Mouse (Mus musculus) liver, postnatal 0 days (tissue): ENCODE data around the gene Agap1. TPM values are rescaled to one million over a fixed set of nuclear protein-coding genes. Genes with fewer than 3 reads are reported as not detected.
A peak's percentile ranks its signal among the peaks of the same experiment; 100 is the strongest.

Experiments
- ATAC-seq: fragments of 200-750 bp; cut with Nextera tagmentation; 2 replicates; pipeline ENCODE4 v1.8.0; 2017; ENCODE audit warnings: mild to moderate bottlenecking, moderate library complexity
- DNase-seq: peaks from one replicate; pipeline ENCODE4 v3.0.0-alpha.2; 2016
- H3K27ac ChIP-seq: fragments of 300-500 bp; sonication (generic); 2 replicates; pipeline ENCODE4 v1.5.1; 2014; ENCODE audit warnings: antibody characterized with exemption, moderate library complexity, mild to moderate bottlenecking, low read depth
- H3K27me3 ChIP-seq: fragments of 300-500 bp; sonication (generic); 2 replicates; pipeline ENCODE4 v1.6.1; 2014; ENCODE audit warnings: low read length, control low read depth, mixed read lengths; ENCODE audit not compliant: insufficient read depth
- H3K36me3 ChIP-seq: fragments of 300-500 bp; sonication (generic); replicated peaks from 2 replicates; pipeline ENCODE4 v1.6.1; 2014; ENCODE audit warnings: mild to moderate bottlenecking, control low read depth, low read length, moderate library complexity, mixed read lengths; ENCODE audit not compliant: insufficient read depth
- H3K4me1 ChIP-seq: fragments of 300-500 bp; sonication (generic); 2 replicates; pipeline ENCODE4 v1.6.1; 2014; ENCODE audit warnings: antibody characterized with exemption, mild to moderate bottlenecking, control low read depth; ENCODE audit not compliant: insufficient read depth
- H3K4me2 ChIP-seq: fragments of 300-500 bp; sonication (generic); 2 replicates; pipeline ENCODE4 v1.6.1; 2014; ENCODE audit warnings: low read depth, mild to moderate bottlenecking, low read length, moderate library complexity, mixed read lengths
- H3K4me3 ChIP-seq: fragments of 300-500 bp; sonication (generic); 2 replicates; pipeline ENCODE4 v1.5.1; 2014; ENCODE audit warnings: low read depth, low read length
- H3K9ac ChIP-seq: fragments of 300-500 bp; sonication (generic); replicated peaks from 2 replicates; pipeline ENCODE4 v1.6.1; 2014; ENCODE audit warnings: mild to moderate bottlenecking, moderate library complexity
- H3K9me3 ChIP-seq: fragments of 300-500 bp; sonication (generic); 2 replicates; pipeline ENCODE4 v1.6.1; 2016; ENCODE audit warnings: mild to moderate bottlenecking, control low read depth, low read length, mixed read lengths
- CTCF ChIP-seq: sonication (generic); IDR thresholded peaks from 2 replicates; pipeline ENCODE4 v1.5.1; 2016; ENCODE audit warnings: antibody characterized with exemption, low read depth
- EP300 ChIP-seq: IDR thresholded peaks from 2 replicates; pipeline ENCODE4 v1.6.1; 2016; ENCODE audit warnings: antibody characterized with exemption, low read depth, mild to moderate bottlenecking
- WGBS: fragments of 180-500 bp; shearing (Covaris S2); extraction: QIAGEN DNeasy Blood & Tissue Kit; methylation state at CpG from one replicate; pipeline ENCODE4 v1.1.7; 2014; ENCODE audit not compliant: insufficient replicate concordance; 5-methylcytosine and 5-hydroxymethylcytosine counted together
- polyA plus RNA-seq: library from polyadenylated mRNA; unstranded; fragments of >200 nt; fragmentation: Nextera tagmentation; extraction: Ambion mirVana; gene quantifications from 2 replicates; pipeline ENCODE4 v1.2.1, GENCODE M21; 2015

Gene Agap1
- polyA plus RNA-seq, 1 experiment from 2014 or later = 1.0 TPM

- H3K4me3 ChIP-seq = no peak overlapping the region
- TF ChIP-seq EP300 = no peak
- TF ChIP-seq CTCF = no peak
- DNase-seq (peak; percentile 40), ATAC-seq (peak; percentile 66)
- H3K36me3 ChIP-seq = no peaks in the 10 kb centered on the region
- peaks cover 31% of the 10 kb centered on the region for H3K4me1 ChIP-seq
- no peaks in the 10 kb centered on the region for H3K9me3 ChIP-seq
- peak overlapping the region; percentile 49 for H3K4me2 ChIP-seq
- peak overlapping the region; percentile 64; the same call in 1 of the 2 replicates for H3K27ac ChIP-seq
- 26% methylated on average over 6 of the region's 6 CpGs for WGBS
- no peaks in the 10 kb centered on the region for H3K27me3 ChIP-seq
- H3K9ac ChIP-seq = no peak overlapping the region
These were observed 12.9 kb downstream of the Agap1 start for GRCm38 (mm10) chr1:89467321-89468069.

- 57% methylated on average over 3 of the region's 3 CpGs for WGBS
- Histone ChIP-seq H3K9me3 (no peaks in the 10 kb centered on the region), H3K4me3 (no peak overlapping the region), H3K36me3 (no peaks in the 10 kb centered on the region), H3K27ac (peak overlapping the region; percentile 64; the same call in 1 of the 2 replicates), H3K9ac (no peak overlapping the region), H3K27me3 (no peaks in the 10 kb centered on the region), H3K4me1 (peaks cover 31% of the 10 kb centered on the region), H3K4me2 (no peak overlapping the region)
- ATAC-seq = no peak
- no peak for TF ChIP-seq EP300
- no peak for TF ChIP-seq CTCF
- DNase-seq = no peak
These were observed 13.5 kb downstream of the Agap1 start for GRCm38 (mm10) chr1:89468141-89468540.

DNA sequence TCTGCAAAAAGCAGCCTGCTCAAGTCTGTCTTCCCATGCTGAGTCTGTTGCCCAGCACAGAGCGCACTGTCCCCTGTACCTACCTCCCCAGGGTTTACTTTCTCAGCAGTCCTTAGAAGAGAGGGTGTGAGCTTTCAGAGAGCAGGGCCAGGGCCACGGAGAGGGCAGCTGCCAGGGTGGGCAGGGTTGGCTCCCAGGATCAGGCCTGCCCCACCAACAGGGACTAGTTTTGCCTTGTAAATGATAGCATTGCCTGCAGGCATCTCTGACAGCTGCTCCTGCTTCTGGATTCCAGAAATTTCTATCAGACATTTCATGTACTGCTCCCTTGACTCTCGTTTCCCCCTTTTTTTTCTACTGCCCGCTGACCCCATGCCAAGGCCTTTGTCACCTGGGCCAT is 16.8 kb downstream of the Agap1 start:
- no peak for ATAC-seq
- no peak overlapping the region for H3K4me3 ChIP-seq
- no peak overlapping the region for H3K9ac ChIP-seq
- no peaks in the 10 kb centered on the region for H3K9me3 ChIP-seq
- H3K27ac ChIP-seq = no peak overlapping the region
- H3K4me1 ChIP-seq = peaks cover 21% of the 10 kb centered on the region
- H3K36me3 ChIP-seq = no peaks in the 10 kb centered on the region
- no peaks in the 10 kb centered on the region for H3K27me3 ChIP-seq
- no peak for DNase-seq
- H3K4me2 ChIP-seq = no peak overlapping the region
- TF ChIP-seq EP300 (no peak), CTCF (no peak)
- 67% methylated on average over 4 of the region's 4 CpGs for WGBS

- Histone ChIP-seq H3K27ac (no peak overlapping the region), H3K9ac (no peak overlapping the region), H3K27me3 (no peaks in the 10 kb centered on the region), H3K4me1 (peaks cover 16% of the 10 kb centered on the region), H3K4me2 (no peak overlapping the region), H3K9me3 (no peaks in the 10 kb centered on the region), H3K4me3 (no peak overlapping the region), H3K36me3 (no peaks in the 10 kb centered on the region)
- TF ChIP-seq EP300 (no peak), CTCF (no peak)
- DNase-seq = no peak
- WGBS = 84% methylated on average over 9 of the region's 9 CpGs
- ATAC-seq = no peak
These were observed 17.3 kb downstream of the Agap1 start for GRCm38 (mm10) chr1:89471891-89472290.

DNA sequence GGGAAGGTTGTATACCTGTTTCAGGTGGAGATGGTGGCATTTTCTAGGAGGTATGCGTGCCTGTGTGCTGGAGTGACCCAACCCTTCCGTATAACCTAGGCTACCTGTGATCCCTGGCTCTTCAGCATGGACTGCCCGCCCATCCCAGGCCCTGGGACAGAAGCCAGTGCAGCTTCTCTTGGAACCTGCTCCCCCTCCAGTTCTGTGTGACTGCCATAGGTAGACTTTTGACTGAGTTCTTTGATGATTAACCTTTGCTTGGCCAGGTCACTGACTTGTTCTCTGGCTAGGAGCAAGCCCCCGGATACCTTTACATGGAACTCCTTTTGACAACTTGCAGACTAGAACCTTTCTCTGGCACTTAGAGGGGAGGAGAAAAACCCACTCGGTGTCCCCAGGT is 19.3 kb downstream of the Agap1 start:
- no peak overlapping the region for H3K4me3 ChIP-seq
- ATAC-seq = peak; percentile 47
- H3K9me3 ChIP-seq = no peaks in the 10 kb centered on the region
- no peaks in the 10 kb centered on the region for H3K27me3 ChIP-seq
- WGBS = 54% methylated on average over 5 of the region's 5 CpGs
- H3K4me2 ChIP-seq = 0 out of 2 replicates have a peak overlapping the region, but pooled peaks have one; percentile 22
- H3K9ac ChIP-seq = no peak overlapping the region
- TF ChIP-seq CTCF (no peak), EP300 (no peak)
- H3K4me1 ChIP-seq = peaks cover 4% of the 10 kb centered on the region; the same call in 1 of the 2 replicates
- H3K36me3 ChIP-seq = no peaks in the 10 kb centered on the region
- no peak overlapping the region for H3K27ac ChIP-seq
- no peak for DNase-seq

- WGBS = 58% methylated on average over 9 of the region's 9 CpGs
- Histone ChIP-seq H3K4me2 (no peak overlapping the region), H3K9ac (no peak overlapping the region), H3K36me3 (no peaks in the 10 kb centered on the region), H3K9me3 (no peaks in the 10 kb centered on the region), H3K4me3 (no peak overlapping the region), H3K27me3 (no peaks in the 10 kb centered on the region), H3K4me1 (peaks cover 4% of the 10 kb centered on the region; the same call in 1 of the 2 replicates), H3K27ac (no peak overlapping the region)
- ATAC-seq (no peak), DNase-seq (no peak)
- no peak for TF ChIP-seq CTCF
These were observed 20.2 kb downstream of the Agap1 start for GRCm38 (mm10) chr1:89474853-89475252.
